Mouse (Mus musculus) embryonic facial prominence, embryonic 13.5 days (tissue): ENCODE data around the gene Slc25a21. TPM values are rescaled to one million over a fixed set of nuclear protein-coding genes. Genes with fewer than 3 reads are reported as not detected.

Source experiments
- ATAC-seq: fragments of 200-750 bp; cut with Nextera tagmentation; 2 replicates; pipeline ENCODE4 v1.8.0; 2017; ENCODE audit warnings: low read depth; ENCODE audit not compliant: insufficient number of reproducible peaks, insufficient read depth, low FRiP score, low TSS enrichment
- H3K27ac ChIP-seq: fragments of 300-500 bp; sonication (generic); 2 replicates; pipeline ENCODE4 v1.5.1; 2015; ENCODE audit warnings: moderate library complexity, mild to moderate bottlenecking, inconsistent platforms
- H3K27me3 ChIP-seq: fragments of 300-500 bp; sonication (generic); 2 replicates; pipeline ENCODE4 v1.6.1; 2015; ENCODE audit warnings: mild to moderate bottlenecking, inconsistent platforms
- H3K36me3 ChIP-seq: fragments of 300-500 bp; sonication (generic); 2 replicates; pipeline ENCODE4 v1.6.1; 2015; ENCODE audit warnings: mild to moderate bottlenecking, inconsistent platforms
- H3K4me1 ChIP-seq: fragments of 300-500 bp; sonication (generic); 2 replicates; pipeline ENCODE4 v1.6.1; 2015; ENCODE audit warnings: inconsistent platforms
- H3K4me2 ChIP-seq: fragments of 300-500 bp; sonication (generic); 2 replicates; pipeline ENCODE4 v1.6.1; 2015; ENCODE audit warnings: moderate library complexity, mild to moderate bottlenecking, inconsistent platforms
- H3K4me3 ChIP-seq: fragments of 300-500 bp; sonication (generic); 2 replicates; pipeline ENCODE4 v1.5.1; 2015; ENCODE audit warnings: mild to moderate bottlenecking, inconsistent platforms
- H3K9ac ChIP-seq: fragments of 300-500 bp; sonication (generic); 2 replicates; pipeline ENCODE4 v1.6.1; 2015; ENCODE audit warnings: mild to moderate bottlenecking, inconsistent platforms
- H3K9me3 ChIP-seq: fragments of 300-500 bp; sonication (generic); 2 replicates; pipeline ENCODE4 v1.6.1; 2016; ENCODE audit warnings: inconsistent platforms
- WGBS: fragments of 180-500 bp; shearing (Covaris S2); methylation state at CpG from one replicate; pipeline ENCODE4 v1.1.7; 2015; ENCODE audit warnings: mixed read lengths; 5-methylcytosine and 5-hydroxymethylcytosine counted together
- polyA plus RNA-seq: library from polyadenylated mRNA; unstranded; fragments of >200 nt; fragmentation: Nextera tagmentation; extraction: Ambion mirVana; gene quantifications from 2 replicates; pipeline ENCODE4 v1.2.1, GENCODE M21; 2015

The Slc25a21 gene
- polyA plus RNA-seq, 1 experiment from 2014 or later = 0.76 TPM

GRCm38 (mm10) chr12:56694361-56694760 is 502.9 kb downstream of the Slc25a21 start:
- Histone ChIP-seq H3K9ac (peak overlapping the region; percentile 76), H3K36me3 (no peaks in the 10 kb centered on the region), H3K27me3 (peaks cover 97% of the 10 kb centered on the region), H3K9me3 (no peaks in the 10 kb centered on the region), H3K4me2 (peak overlapping the region; percentile 63), H3K27ac (peak overlapping the region; percentile 85; the same call in 1 of the 2 replicates), H3K4me1 (peaks cover 44% of the 10 kb centered on the region), H3K4me3 (peak overlapping the region; percentile 49)
- WGBS = 1% methylated on average over 14 of the region's 14 CpGs
- ATAC-seq = no peak

- Histone ChIP-seq H3K36me3 (no peaks in the 10 kb centered on the region), H3K9ac (peak overlapping the region; percentile 76), H3K9me3 (no peaks in the 10 kb centered on the region), H3K4me3 (peak overlapping the region; percentile 49), H3K4me1 (peaks cover 44% of the 10 kb centered on the region), H3K27me3 (peaks cover 99% of the 10 kb centered on the region), H3K4me2 (peak overlapping the region; percentile 63), H3K27ac (peak overlapping the region; percentile 85)
- WGBS = 6% methylated on average over 14 of the region's 14 CpGs
- no peak for ATAC-seq
Observed at GRCm38 (mm10) chr12:56693411-56694098, 503.7 kb downstream of the Slc25a21 start.

GRCm38 (mm10) chr12:56692536-56692935 is 504.7 kb downstream of the Slc25a21 start:
- 5% methylated on average over 19 of the region's 19 CpGs for WGBS
- peaks cover 40% of the 10 kb centered on the region for H3K4me1 ChIP-seq
- H3K9me3 ChIP-seq = no peaks in the 10 kb centered on the region
- peak overlapping the region; percentile 76 for H3K9ac ChIP-seq
- H3K27me3 ChIP-seq = peaks cover 100% of the 10 kb centered on the region
- peak overlapping the region; percentile 63 for H3K4me2 ChIP-seq
- ATAC-seq = no peak
- H3K4me3 ChIP-seq = peak overlapping the region; percentile 49
- H3K36me3 ChIP-seq = no peaks in the 10 kb centered on the region
- H3K27ac ChIP-seq = peak overlapping the region; percentile 85

- ATAC-seq = no peak
- H3K4me2 ChIP-seq = peak within 1 kb of the TSS; percentile 63
- H3K9me3 ChIP-seq = no peaks in the 10 kb centered on the region
- peaks cover 98% of the 10 kb centered on the region for H3K27me3 ChIP-seq
- H3K27ac ChIP-seq = peak within 1 kb of the TSS; percentile 85
- no peaks in the 10 kb centered on the region for H3K36me3 ChIP-seq
- H3K4me1 ChIP-seq = peaks cover 30% of the 10 kb centered on the region
- peak within 1 kb of the TSS; percentile 76 for H3K9ac ChIP-seq
- H3K4me3 ChIP-seq = peak within 1 kb of the TSS; percentile 49
- WGBS = under 1% methylated on average over 39 of the region's 40 CpGs
Observed at GRCm38 (mm10) chr12:56691427-56692079, 505.7 kb downstream of the Slc25a21 start, which contains the start of gene Pax9. Pax9 (plus strand) TSS chr12:56691767.

GRCm38 (mm10) chr12:56691001-56691400 is 506.3 kb downstream of the Slc25a21 start:
- Histone ChIP-seq H3K27ac (peak overlapping the region; percentile 85), H3K4me2 (peak overlapping the region; percentile 63), H3K4me3 (peak overlapping the region; percentile 49), H3K4me1 (peaks cover 26% of the 10 kb centered on the region), H3K9ac (peak overlapping the region; percentile 76), H3K27me3 (peaks cover 98% of the 10 kb centered on the region), H3K36me3 (no peaks in the 10 kb centered on the region), H3K9me3 (no peaks in the 10 kb centered on the region)
- 1% methylated on average over 12 of the region's 12 CpGs for WGBS
- ATAC-seq = no peak

- Histone ChIP-seq H3K9ac (peak overlapping the region; percentile 52), H3K4me2 (peak overlapping the region; percentile 63), H3K36me3 (no peaks in the 10 kb centered on the region), H3K4me1 (peaks cover 23% of the 10 kb centered on the region), H3K27me3 (peaks cover 98% of the 10 kb centered on the region), H3K9me3 (no peaks in the 10 kb centered on the region), H3K27ac (peak overlapping the region; percentile 85), H3K4me3 (peak overlapping the region; percentile 49)
- no peak for ATAC-seq
- WGBS = 4% methylated on average over 16 of the region's 16 CpGs
Observed at GRCm38 (mm10) chr12:56690366-56690765, 506.9 kb downstream of the Slc25a21 start.

GRCm38 (mm10) chr12:56689736-56690135 is 507.5 kb downstream of the Slc25a21 start:
- Histone ChIP-seq H3K27me3 (peaks cover 98% of the 10 kb centered on the region), H3K9ac (peak overlapping the region; percentile 52; the same call in 1 of the 2 replicates), H3K4me1 (peaks cover 20% of the 10 kb centered on the region), H3K4me3 (peak overlapping the region; percentile 49), H3K27ac (peak overlapping the region; percentile 85), H3K4me2 (peak overlapping the region; percentile 63), H3K36me3 (no peaks in the 10 kb centered on the region), H3K9me3 (no peaks in the 10 kb centered on the region)
- ATAC-seq = no peak
- WGBS = 1% methylated on average over 25 of the region's 25 CpGs

GRCm38 (mm10) chr12:56689331-56689730 is 507.9 kb downstream of the Slc25a21 start:
- Histone ChIP-seq H3K36me3 (no peaks in the 10 kb centered on the region), H3K27me3 (peaks cover 97% of the 10 kb centered on the region), H3K9ac (no peak overlapping the region), H3K4me2 (peak overlapping the region; percentile 63), H3K4me1 (peaks cover 19% of the 10 kb centered on the region), H3K27ac (no peak overlapping the region), H3K4me3 (peak overlapping the region; percentile 49), H3K9me3 (no peaks in the 10 kb centered on the region)
- ATAC-seq = no peak
- 7% methylated on average over 10 of the region's 10 CpGs for WGBS

GRCm38 (mm10) chr12:56688920-56689319 is 508.4 kb downstream of the Slc25a21 start:
- no peaks in the 10 kb centered on the region for H3K9me3 ChIP-seq
- WGBS = 7% methylated on average over 8 of the region's 8 CpGs
- ATAC-seq = no peak
- peaks cover 97% of the 10 kb centered on the region for H3K27me3 ChIP-seq
- H3K36me3 ChIP-seq = no peaks in the 10 kb centered on the region
- H3K4me2 ChIP-seq = no peak overlapping the region; the same call in 1 of the 2 replicates
- no peak overlapping the region for H3K27ac ChIP-seq
- H3K4me3 ChIP-seq = no peak overlapping the region
- peaks cover 19% of the 10 kb centered on the region for H3K4me1 ChIP-seq
- no peak overlapping the region for H3K9ac ChIP-seq

- Histone ChIP-seq H3K9ac (no peak overlapping the region), H3K4me2 (no peak overlapping the region), H3K27ac (no peak overlapping the region), H3K4me3 (no peak overlapping the region), H3K9me3 (no peaks in the 10 kb centered on the region), H3K4me1 (peaks cover 19% of the 10 kb centered on the region), H3K27me3 (peaks cover 97% of the 10 kb centered on the region), H3K36me3 (no peaks in the 10 kb centered on the region)
- WGBS = 10% methylated on average over 10 of the region's 10 CpGs
- ATAC-seq = no peak
Observed at GRCm38 (mm10) chr12:56688482-56688840, 508.8 kb downstream of the Slc25a21 start.

GRCm38 (mm10) chr12:56687640-56688481 is 509.4 kb downstream of the Slc25a21 start:
- Histone ChIP-seq H3K4me1 (peaks cover 19% of the 10 kb centered on the region), H3K4me3 (no peak overlapping the region), H3K27ac (no peak overlapping the region), H3K4me2 (no peak overlapping the region), H3K36me3 (no peaks in the 10 kb centered on the region), H3K9ac (no peak overlapping the region), H3K27me3 (peaks cover 97% of the 10 kb centered on the region), H3K9me3 (no peaks in the 10 kb centered on the region)
- WGBS = 9% methylated on average over 15 of the region's 15 CpGs
- ATAC-seq = no peak
